Mouse (Mus musculus) embryo, embryonic 10 days (tissue): ENCODE results near the gene Rtn4rl1.

ENCODE experiments used
- DNase-seq: peaks from one replicate; pipeline ENCODE4 v3.0.0-alpha.2; 2015; ENCODE audit warnings: low spot score

The Rtn4rl1 gene

GRCm38 (mm10) chr11:75189713-75190370 is 3.7 kb upstream of the Rtn4rl1 start:
- no peak for DNase-seq

GRCm38 (mm10) chr11:75190371-75190724 is 3.2 kb upstream of the Rtn4rl1 start:
- peak; percentile 96 for DNase-seq

- no peak for DNase-seq
Observed at GRCm38 (mm10) chr11:75190905-75191441, 2.6 kb upstream of the Rtn4rl1 start, which contains the start of gene Dph1. TSS of gene Dph1 (minus strand) at chr11:75191241.

- DNase-seq, result no peak
Observed at GRCm38 (mm10) chr11:75191841-75192240, 1.7 kb upstream of the Rtn4rl1 start.

GRCm38 (mm10) chr11:75192336-75193214 is 1.0 kb upstream of the Rtn4rl1 start:
- peak; percentile 82 for DNase-seq

- peak; percentile 51 for DNase-seq
Observed at GRCm38 (mm10) chr11:75194121-75194849, 702 bp downstream of the Rtn4rl1 start.

GRCm38 (mm10) chr11:75194850-75195461 is 1.4 kb downstream of the Rtn4rl1 start:
- DNase-seq, result peak; percentile 87

GRCm38 (mm10) chr11:75196131-75196530 is 2.5 kb downstream of the Rtn4rl1 start:
- no peak for DNase-seq

GRCm38 (mm10) chr11:75197956-75198355 is 4.4 kb downstream of the Rtn4rl1 start:
- no peak for DNase-seq

- no peak for DNase-seq
Observed at GRCm38 (mm10) chr11:75198792-75199191, 5.2 kb downstream of the Rtn4rl1 start.

- DNase-seq, result no peak
Observed at GRCm38 (mm10) chr11:75199951-75200350, 6.4 kb downstream of the Rtn4rl1 start.

GRCm38 (mm10) chr11:75200935-75201334 is 7.4 kb downstream of the Rtn4rl1 start:
- no peak for DNase-seq

- no peak for DNase-seq
Observed at GRCm38 (mm10) chr11:75201721-75202120, 8.1 kb downstream of the Rtn4rl1 start.

GRCm38 (mm10) chr11:75203926-75204325 is 10.3 kb downstream of the Rtn4rl1 start:
- no peak for DNase-seq

GRCm38 (mm10) chr11:75204472-75204871 is 10.9 kb downstream of the Rtn4rl1 start:
- no peak for DNase-seq

GRCm38 (mm10) chr11:75206347-75206746 is 12.8 kb downstream of the Rtn4rl1 start:
- no peak for DNase-seq

GRCm38 (mm10) chr11:75209363-75209762 is 15.8 kb downstream of the Rtn4rl1 start:
- no peak for DNase-seq

GRCm38 (mm10) chr11:75210093-75210492 is 16.5 kb downstream of the Rtn4rl1 start:
- no peak for DNase-seq

GRCm38 (mm10) chr11:75210755-75211154 is 17.2 kb downstream of the Rtn4rl1 start:
- no peak for DNase-seq

GRCm38 (mm10) chr11:75212031-75212667 is 18.6 kb downstream of the Rtn4rl1 start:
- no peak for DNase-seq

- no peak for DNase-seq
Observed at GRCm38 (mm10) chr11:75212876-75213275, 19.3 kb downstream of the Rtn4rl1 start.
